Mouse (Mus musculus) B cell, adult 2 months (primary cell): ENCODE data around the gene C5ar2.
A peak's percentile ranks its signal among the peaks of the same experiment; 100 is the strongest.
"Not testable (repeated sequence)": the region's sequence is repeated elsewhere in the genome, so short reads cannot be mapped to it uniquely, and the experiment has no call there.

Source experiments
- DNase-seq, 2 experiments: peaks; one replicate each; pipeline ENCODE4 v3.0.0; 2022

Gene C5ar2

DNA sequence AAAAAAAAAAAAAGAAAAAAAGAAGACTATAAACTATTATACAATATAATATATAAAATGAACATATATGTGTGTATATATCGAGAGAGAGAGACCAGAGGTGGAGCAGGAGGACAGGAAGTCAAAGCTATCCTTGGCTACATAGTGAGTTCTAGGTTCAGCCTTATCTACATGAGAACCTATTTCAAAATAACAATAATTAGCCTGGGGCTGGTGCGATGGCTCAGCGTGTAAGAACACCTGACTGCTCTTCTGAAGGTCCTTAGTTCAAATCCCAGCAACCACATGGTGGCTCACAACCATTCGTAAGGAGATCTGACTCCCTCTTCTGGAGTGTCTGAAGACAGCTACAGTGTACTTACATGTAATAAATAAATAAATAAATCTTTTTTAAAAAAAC, 12.0 kb upstream of the C5ar2 start:
- not testable (repeated sequence) for DNase-seq

DNA sequence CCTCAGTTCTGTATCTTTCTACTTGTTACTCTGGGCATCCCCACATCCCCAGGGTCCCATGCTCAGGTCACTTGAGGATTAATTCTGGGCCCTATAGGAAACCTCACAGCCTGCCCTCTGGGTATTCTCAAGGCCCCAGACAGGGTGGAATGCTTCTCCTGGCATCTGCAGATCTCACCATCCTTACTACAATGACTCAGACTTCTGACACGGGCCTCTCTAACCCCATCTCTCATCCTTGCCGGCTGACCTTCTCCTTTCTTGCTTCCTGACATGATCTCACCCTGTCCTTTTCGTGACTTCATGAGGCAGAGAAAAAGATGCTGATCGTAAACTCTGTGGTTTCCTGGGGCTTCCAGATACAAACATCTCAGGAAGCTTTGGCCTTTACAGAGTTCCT, 10.2 kb upstream of the C5ar2 start:
- no peak for DNase-seq

DNA sequence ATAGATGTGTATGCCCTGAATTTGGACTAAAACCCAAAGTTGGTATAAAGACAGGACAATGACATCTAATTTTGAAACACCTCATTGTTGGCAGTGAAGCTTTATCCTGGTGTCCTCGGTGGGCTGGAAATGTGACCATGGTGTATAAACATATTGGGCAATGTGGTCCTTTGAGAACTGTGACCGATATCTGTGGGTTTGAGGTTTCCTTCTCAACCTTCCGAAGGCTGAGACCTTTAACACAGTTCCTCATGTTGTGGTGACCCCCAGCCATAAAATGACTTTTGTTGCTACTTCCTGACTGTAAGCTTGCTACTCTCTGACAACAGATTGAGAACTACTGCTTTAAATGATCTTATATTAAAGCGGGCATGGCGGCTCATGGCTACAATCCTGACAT, 6.7 kb upstream of the C5ar2 start:
- no peak for DNase-seq

DNA sequence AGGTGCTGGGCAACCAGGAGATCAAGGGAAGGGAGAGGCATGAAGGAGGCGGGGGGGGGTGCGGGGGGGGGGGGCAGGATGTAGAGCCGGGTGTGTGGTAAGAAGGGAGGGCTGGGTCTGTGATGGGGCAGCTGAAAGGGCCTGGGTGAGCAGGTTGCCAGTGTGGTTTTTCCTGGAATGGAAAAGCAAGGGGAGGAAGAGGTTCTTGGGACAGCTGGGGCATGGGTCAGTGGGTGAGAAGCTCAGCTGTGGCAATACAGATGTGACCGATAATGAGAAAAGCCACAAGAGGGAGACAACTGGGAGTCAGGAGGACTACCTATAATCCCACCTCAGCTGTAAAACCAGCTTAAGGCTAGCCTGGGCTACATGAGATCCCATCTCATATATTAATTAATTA, 2.0 kb upstream of the C5ar2 start:
- no peak for DNase-seq

DNA sequence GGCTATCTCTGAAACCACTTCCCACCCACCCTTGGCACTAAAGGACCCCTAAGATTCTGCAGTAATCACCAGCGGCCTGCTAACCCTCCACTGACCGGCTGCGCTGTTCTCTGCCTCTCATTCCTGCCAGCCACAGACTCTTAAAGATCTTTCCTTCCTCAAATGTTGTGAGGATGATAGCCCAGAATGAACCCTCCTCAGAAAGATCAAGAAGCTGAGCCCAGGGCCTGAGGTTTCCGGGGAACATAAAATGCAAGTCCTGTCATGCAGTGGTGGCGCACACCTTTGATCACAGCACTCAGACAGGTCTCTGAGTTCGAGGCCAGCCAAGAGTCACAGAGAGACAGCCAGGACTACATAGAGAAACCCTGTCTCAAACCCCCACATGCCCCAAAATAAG, 1.8 kb downstream of the C5ar2 start:
- no peak for DNase-seq

DNA sequence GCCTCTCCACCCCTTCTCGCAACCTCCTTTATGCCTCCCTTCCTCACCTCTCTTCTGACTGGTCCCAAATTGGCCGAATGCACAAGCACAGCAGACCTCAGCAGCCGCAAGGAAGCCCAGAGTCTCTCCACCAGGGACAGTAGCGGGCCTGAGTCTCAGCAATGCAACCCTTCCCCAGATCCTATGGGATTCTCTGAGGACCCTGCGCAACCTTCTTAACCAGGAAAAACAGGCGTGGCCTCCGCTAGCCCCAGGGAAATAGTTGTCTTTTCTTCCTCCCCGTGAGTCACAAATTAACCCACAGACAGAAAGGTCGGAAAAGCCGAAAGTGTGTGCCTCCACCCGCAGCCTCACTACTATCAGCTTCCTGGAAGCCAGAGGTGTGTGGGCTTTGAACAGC, 2.2 kb downstream of the C5ar2 start:
- no peak for DNase-seq

DNA sequence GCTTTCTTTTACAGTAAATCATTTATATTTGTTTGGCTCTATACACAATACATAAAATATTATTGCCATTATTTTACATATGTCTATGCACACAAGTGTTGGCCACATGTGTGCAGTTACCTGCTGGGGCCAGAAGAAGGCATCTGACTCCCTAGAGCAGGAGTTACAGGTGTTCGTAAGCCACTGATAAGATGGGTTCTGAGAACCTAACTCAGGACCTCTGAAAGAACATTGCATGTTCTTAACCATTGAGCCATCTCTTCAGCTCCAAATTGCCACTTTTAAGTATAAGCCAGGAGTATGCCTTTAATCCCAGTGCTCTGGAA, 3.0 kb downstream of the C5ar2 start:
- no peak for DNase-seq

DNA sequence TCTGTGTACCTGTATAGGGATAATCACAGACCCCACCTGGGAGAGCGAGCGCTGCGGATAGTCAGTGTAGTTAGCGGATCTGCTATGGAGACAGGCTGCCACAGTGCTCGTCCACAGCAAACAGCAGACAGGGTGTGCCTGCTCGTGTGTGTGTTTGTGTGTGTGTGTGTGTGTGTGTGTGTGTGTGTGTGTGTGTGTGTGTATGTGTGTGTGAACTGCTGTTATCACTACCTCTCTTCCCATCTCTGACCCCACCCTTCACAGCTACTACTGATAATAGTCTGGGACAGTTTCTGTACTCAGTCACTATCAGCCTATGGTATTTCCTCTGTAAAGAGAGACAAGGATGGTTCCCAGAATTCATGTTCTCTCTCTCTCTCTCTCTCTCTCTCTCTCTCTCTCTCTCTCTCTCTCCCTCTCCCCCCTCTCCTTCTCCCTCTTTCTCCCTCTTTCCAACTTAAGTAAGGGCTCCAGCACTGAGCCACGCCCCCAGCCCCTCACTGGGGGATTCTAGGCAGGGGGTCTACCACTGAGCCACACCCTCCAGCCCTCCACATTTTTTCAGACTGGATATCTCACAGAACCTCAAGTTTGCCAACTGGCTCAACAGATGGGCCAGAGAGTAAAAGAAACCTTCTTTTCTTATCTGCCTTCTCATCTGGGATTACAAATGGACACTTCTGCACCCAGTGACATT, 3.5 kb downstream of the C5ar2 start:
- peak in 1 of 2 experiments; percentile 8 for DNase-seq

DNA sequence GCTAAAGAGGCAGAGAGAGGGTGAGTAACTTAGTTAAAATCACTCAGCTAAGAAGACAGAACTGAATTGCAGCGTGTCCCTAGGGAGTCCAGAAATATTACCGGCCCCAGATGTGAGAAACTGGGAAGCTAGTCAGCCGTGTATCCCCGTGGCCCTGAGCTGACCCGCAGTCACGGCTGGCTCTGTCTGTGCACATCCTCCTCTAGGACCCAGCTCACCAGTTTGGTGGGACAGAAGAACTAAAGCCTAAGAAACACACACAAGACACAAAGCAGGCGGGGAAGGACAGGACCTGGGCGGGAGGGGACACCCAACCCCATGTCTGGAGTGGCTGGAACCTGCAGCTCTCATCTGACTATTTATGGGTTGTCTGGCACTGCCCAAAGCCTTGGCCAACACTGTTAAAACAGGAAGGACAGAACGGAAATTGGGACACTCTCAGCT, 4.4 kb downstream of the C5ar2 start:
- DNase-seq: peak; percentile 77 to 80

DNA sequence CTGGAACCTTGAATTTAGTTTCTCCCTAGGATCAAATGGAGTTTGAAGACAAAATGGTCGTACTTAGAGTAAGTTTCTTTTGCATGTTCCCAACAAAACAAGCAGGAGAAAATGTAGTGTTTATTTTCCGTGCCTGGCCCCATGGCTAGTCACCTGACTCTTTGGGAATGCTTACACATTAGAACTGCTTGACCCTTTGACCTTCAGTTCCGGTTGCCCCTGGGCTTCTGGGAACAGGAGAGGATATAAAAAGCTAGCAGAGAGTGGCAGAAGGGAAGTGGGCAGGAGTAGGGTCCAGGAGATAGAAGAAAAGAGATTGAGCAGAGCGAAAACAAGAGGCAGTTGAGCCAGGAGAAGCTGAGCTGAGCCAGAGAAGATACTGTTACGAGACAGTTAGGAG, 14.1 kb downstream of the C5ar2 start:
- DNase-seq: no peak

DNA sequence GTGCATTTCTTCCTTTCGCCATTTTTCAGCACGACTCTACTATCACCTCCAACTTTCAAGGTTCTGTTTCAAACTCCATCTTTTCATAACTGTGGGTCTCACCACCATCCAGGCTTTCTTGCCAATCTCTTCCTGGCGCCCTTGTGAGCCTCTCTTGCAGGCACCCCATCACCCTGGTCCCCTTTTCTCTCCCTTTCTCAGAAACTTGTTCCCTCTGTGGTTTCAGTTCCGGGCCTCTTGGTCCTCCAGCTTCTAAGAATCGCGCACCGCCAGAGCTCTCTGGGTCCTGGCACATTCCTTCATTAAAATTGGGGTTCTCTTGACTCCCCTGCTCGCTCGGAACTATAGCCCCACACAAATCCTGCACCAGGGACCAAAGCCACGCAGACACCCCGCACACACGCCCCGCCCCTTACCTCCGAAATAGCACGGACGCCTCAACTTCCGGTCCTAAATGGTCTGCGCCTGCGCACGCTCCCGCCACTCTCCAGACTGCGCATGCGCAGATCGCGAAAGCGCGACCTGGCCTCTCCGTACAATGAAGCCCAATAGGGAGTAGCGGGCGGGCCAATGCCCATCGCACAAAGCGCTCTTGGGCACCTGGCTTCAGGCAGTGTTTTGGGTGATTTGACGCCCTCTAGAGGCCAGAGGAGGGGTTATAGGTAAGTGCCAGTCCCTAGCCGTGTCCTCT, 22.2 kb downstream of the C5ar2 start, which contains the start of gene Dhx34:
Dhx34 (minus strand) TSS at position 456 of the 691 bp plus-strand sequence.
- DNase-seq: peak; percentile 96 to 97

DNA sequence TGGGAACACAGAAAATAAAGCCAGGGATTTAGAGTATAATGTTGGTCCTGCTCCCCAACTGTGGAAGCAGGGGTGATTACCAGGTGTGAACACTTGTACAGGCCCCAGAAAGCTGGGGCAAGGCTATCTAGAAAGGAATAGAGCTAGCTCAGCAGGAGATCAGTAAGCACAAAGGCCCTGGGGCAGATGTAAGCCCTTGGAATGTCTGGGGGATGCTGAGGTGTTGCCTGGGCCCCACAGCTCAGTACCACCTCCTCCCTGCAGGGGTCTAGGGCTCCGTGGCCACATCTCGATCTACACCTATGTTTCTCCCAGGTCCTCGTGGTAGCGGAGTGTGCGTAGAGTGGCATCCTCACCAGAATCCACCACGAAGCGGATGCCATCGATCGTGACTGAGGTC, 30.0 kb downstream of the C5ar2 start:
- no peak for DNase-seq

DNA sequence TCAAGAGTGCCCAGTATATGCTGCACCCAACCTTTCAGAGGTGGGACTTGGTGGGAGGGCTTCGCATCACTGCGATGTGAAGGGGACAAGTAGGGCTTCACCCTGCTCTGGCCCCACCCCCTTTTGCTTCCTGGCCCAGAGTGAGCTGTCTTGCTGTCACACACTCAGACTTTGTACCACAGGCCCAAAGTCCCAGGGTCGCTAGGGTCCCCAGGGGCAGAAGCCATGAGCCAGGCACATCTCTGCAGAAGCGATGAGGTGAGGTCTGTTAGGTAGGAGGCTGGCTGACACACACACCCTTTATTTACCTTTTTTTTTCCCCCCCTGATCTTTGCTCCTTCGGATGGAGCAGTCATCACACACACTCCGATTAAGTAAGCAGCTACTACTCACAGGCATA, 30.8 kb downstream of the C5ar2 start:
- DNase-seq: no peak

DNA sequence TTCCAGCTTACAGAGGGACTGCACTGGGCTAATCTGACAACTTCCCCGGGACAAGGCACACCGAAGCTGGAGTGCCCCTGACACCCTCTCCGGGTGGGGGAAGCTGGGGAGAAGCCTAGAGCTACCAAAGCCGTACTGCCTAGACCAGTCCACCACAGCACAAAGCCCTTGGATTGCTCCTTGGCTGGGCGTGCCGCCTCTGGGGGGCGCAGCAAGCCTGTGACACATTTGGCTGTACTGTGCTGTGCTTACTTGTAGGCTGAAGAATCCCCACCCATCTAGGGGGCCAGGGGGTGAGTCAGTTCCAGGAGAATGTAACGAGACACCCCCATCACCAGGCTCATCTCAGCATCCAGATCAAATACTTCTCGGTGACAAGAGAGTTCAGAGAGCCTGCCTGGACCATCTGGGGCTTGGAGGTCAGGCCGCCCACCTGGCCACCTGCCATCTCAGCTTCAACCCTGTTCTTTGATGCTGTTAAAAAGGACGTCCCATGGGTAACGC, 33.0 kb downstream of the C5ar2 start:
- peak; percentile 37 to 43 for DNase-seq

DNA sequence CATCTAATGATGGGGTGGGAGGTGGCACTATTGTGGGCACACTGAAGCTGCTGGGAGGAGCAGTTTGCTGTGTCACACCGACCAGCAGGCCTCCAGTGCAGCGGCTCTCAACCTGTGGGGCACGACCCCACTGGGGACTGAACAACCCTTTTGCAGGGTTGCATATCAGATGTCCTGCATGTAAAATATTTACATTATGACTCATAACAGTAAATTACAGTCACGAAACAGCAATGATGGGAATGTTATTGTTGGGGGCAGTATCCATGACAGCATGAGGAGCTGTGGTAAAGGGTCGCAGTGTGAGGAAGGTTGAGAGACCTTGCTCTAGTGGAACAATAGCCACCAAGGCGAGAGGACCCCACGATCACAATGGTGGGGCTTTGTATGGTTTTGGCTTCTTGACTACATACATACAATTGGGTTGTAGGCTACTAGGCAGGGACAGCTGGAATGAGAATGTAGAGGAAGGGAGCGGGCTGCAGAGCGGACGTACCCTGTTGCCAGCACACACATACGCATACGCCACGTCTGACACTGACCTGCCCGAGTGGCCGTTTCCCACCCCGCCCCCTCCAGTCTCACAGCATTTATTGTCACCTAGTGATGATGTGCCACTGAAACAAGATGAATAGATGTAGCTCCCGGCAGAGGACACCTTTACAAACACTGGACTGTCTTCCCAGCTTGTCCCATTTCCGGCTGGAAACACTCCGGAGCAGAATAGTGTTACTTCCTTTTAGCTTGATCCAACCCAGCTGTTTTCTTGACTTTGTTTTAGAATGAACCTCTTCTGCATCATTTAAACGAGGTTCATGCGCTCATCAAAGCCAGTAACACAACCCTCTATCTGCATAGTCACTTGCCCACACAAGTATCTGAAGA, 34.9 kb downstream of the C5ar2 start:
- no peak for DNase-seq

DNA sequence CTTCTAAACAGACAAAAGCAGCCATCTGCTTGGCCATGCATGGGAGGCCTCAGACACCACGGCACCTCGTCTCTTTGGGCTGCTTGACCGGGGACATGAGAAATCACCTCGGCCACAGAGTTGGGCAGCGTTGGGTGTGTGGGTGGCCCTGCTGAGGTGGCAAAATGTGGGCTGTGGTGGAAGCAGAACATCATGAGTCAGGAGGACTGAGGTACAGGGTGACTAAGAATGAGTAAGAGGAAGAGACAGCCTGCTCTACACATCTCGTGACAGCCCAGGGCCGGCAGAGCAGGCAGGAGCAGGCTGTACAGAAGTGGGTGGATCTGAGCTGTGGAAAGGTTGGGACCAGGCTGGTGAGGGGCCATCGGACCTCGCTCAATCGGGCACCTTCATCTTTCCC, 36.5 kb downstream of the C5ar2 start:
- no peak for DNase-seq

DNA sequence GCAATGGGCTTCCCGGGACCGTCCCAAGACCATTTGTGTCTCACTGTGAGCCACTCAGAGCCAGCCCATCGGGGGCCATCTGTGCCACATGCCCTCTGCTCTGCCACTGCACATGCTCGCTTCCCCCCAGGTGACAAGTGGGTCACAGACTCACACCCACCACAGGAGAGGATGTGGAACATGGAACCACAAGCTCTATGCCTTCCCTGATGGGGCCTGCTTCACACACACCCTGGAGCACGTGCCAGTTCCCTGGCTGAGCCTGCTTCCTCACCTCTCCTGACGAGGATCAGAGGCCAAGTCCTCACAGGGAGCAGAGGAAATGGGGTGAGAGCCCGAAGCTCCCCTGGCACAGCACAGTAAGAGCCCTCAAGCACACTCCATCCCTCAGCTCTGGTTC, 36.9 kb downstream of the C5ar2 start:
- DNase-seq: no peak

DNA sequence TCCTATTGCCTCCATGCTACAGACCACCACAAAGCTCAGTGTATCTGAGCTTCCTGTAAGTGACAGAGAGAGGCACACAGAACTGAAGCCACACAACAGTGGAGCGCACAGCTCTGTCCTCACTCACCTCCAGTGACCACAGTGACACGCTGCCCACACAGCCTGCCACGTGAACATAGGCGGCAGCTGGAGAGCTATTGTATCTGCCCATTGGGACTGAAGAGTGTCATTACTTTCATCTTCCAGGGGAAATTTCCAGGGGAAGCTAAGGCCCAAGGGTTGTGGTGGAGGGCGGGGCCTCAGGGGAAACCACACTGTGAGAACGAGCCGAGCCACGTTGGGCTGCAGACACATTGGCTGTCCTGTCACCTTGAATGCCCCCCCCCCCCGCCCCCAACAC, 39.2 kb downstream of the C5ar2 start:
- DNase-seq: no peak

DNA sequence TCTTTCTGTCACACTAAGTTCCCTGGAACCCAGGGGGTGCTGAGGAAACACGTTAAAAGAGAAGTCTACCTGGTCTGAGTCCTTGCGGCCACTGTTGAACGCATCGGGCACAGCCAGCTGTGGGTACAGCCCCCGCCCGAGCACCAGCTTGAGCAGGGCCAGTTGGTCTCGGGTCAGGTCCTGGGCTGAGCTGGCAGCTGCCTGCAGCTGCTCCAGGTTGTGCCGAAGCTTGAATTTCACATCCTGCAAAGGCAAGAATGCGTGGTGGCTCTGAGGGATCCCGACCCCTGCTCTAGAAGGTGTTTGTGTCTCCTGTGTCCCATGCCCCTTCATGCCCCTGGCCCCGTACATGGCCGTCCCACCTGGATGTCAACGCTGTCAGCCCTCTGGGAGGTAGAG, 40.5 kb downstream of the C5ar2 start:
- DNase-seq: no peak

DNA sequence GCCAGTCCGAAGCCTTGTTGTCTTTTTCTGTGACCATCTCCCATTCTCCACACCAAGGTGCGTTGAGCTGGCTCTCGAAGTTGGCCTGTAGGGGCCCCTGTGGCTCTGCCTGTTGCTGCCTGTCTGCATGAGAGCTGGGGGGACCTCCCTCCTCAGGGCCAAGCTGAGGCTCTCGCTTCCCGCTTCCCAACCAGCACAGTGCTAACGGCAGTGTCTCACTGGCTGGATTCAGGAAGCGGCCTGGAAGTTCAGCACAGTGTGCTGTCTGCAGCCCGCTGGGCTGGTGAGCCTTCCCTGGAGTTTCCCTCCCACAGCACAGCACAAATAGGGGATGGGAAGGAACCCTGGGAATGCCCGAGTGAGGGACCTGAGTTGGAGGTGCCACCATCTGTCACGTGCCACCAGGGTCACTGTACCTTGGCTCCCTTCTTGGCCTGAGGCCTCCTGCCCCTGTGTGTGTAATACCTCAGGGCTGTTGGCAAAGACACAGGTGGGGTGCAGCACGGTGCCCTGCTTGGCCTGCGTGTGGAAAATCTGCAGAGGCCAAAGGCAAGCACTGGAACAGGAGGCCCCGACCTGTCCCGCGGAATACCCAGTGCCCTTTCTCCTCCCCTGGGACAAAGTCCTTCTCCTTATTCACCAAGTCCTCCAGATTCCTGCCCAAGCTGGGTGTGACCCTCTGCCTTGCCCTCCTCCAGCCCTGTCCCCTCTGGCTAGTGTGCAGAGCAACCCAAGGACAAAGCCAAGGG, 41.0 kb downstream of the C5ar2 start:
- DNase-seq: no peak

DNA sequence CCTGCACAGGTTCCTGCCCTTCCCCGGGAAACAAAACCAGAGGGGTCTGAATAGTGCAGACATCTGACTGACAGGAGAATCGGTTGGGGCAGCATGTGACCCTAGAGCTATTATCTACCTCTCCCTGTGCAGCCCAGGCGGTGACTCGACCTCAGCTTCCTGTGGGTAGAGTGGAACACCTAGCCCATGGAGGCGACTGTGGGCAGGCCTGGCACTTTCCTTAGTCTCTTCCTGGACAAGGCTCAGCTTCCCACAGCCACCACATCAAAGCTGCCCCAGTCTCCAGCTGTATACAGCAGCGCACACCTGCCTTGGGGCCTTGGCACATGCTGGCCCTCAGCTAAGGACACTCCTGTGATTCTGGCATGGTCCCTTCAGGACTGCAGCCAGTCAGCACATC, 42.8 kb downstream of the C5ar2 start:
- no peak for DNase-seq

DNA sequence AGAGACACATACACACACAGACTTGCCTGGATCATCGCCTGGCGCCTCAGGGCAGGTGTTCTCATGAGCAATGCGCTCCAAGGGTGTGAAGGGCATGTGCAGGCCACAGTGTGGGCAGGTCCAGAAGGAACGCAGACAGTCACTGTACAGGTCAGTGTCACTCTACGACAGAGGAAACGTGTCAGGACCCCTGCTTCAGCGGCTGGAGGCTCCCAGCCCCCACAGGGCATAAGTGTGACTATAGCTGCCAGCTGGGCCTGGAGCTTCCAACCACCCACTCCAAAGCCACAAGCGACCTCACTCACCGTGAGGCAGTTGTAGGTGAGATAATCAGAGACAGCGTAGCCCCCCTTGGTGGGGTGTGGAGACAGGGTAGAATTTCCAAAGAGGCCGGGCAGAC, 45.4 kb downstream of the C5ar2 start:
- DNase-seq: no peak

DNA sequence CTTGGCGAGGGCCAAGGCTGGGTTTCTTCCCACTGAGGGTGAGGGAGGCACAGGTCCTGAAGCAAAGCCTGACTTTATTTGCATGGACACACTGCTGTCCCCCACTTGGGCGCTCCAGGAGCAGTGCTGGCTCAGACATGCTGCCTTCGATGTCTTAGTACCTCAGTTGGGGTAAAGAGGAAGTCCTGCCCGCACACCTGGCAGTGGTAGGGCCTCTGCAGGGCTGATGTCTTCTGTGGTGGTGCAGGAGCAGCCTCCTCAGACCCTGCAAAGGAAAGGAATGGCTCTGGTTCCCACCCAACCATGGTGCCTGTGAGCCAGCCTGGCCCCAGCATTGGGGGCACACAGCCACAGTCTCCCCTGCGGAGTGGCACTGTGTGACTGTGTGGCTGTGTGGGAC, 46.8 kb downstream of the C5ar2 start:
- peak; percentile 45 to 56 for DNase-seq
